Mouse (Mus musculus): ENCODE measurements around the gene Gm29666.

Gm29666 gene

GRCm38 (mm10) chr15:84898077-84898476, 21.8 kb downstream of the Gm29666 start:
- DNase-seq: peak; percentile 40 to 58

DNA sequence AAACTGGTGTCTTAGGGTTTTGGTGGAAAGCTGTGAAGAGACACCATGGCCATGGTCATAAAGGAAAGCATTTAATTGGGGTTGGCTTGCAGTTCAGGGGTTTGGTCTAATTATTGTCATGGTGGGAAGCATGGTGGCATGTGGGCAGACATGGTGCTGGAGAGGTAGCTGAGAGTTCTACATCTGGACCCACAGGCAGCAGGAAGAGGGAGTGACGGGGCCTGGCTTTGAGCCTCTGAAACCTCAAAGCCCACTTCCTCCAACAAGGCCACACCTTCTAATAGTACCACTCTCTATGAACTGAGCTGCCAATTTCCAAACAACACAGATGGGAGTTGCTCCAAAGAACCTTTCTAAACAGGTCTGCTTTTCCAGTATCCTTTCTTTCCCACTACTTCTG, 23.2 kb downstream of the Gm29666 start:
- no peak for DNase-seq

- DNase-seq: peak; percentile 40 to 42
Observed at GRCm38 (mm10) chr15:84896216-84896615, 23.6 kb downstream of the Gm29666 start.

DNA sequence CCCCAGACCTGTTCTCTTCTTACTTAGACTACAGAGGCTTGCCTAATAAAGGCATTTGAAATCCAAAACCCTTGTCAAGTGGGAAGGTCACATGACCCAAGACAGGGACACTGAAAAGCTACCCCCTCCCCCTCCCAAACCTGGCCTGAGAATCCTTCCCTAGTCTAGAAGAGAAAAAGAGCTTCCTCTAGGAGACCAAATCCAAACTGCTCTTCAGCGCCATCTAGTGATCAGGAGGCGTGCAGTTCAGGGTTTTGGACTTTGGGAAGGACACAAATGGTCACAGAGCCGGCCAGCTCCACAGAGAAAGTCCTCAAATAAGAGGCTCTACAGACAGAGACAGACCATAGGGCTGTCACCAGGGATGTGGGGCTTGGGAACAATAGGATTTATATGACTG, 28.2 kb downstream of the Gm29666 start:
- peak; percentile 40 to 55 for DNase-seq

DNA sequence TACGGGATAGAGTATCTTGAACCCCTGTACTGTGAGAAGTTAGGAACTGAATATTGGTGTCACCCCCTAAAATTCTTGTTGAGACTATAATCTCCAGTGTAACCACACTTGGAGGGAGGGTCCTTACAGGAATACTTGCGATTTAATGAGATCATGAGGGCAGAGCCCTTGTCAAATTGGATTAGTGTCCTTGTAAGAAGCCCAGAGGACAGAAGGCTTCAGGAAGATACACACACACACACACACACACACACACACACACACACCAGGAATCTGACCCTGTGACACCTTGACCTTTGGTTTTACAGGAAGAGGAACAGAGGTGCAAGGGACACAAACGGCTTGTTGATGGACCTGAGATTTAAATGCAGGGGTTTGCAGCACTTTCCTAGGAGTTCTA, 28.6 kb downstream of the Gm29666 start:
- no peak for DNase-seq

DNA sequence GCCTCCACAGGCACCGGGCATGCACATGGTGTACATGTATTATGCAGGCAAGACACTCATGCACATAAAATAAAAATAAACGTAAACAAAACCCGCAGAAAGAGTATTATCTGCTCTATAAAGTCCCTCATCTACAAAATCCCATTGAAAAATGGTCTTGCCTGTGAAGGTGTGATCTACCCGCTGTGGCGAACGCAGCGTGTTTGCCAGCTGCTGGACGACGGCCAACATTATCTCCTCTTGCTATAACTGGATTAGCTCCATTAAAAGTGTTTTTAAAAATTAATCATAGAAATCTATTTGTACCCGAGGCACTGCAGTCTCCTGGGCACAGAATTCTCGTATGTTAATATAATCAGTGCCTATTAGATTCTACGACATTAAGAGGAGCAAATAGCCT, 31.8 kb downstream of the Gm29666 start:
- no peak for DNase-seq

- no peak for DNase-seq
Observed at GRCm38 (mm10) chr15:84877029-84877815, 42.6 kb downstream of the Gm29666 start.

DNA sequence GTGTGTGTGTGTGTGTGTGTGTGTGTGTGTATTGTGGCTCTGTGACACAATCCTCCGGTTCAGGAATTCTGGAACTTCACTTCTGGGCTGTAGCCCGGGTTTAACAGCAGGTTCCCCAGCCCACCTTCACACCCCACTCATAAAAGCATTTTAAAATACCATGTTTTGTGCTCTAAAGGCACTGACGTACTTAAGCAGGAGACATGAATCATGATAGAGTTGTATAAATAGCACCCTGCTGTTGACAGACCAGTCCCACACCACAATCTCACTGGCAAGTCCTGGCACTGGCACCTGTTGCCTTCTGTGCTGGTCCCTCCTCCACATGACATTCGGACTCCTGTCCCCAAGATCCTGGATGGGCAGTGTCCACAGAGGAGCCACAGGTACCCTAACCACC, 46.0 kb downstream of the Gm29666 start:
- DNase-seq: no peak

DNA sequence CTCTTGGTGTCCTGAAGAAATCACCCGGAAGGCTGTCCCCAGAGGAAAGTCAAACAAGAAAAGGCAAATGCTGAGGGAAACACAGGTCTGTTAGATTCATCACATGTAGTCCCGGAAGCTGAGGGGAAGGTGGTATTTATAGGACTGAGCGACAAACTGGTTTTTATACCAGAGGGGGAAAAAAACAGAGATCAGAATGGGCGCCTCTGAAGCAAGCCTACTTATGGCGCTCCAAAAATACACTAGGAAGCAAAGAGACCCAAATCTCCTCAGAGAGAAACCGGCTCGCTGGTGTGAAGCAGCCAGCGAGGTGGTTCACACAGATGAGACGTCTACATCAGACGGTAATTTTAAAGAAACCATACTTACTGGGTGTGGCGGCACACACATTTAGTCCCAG, 46.8 kb downstream of the Gm29666 start:
- DNase-seq: no peak

DNA sequence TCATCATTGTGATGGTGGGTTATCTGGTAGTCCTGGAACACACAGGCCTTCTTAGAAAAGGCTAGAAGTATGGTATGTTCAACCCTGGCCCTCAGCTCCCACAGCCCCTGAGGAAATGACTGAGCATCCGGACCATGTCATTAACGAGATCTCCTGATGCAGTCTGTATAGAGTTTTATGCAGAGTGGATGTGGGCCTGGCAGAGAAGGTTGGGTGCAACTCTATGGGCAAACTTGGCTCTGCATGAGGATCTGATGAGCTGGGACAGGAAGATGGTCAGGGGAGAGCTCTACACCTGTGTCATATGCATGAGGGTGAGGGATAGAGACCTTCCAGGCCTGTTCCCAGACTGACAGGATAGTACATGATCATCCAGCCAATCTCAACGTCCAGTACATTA, 48.0 kb downstream of the Gm29666 start:
- no peak for DNase-seq

GRCm38 (mm10) chr15:84861911-84862310, 57.9 kb downstream of the Gm29666 start:
- DNase-seq: no peak

Data from lung, adult 18-20 months (tissue).